In genomic region chr2:26353066-26353980, GRCm38 (mm10) we compare ENCODE assay signal across 8 mouse cellular contexts. TPM values are rescaled to one million over a fixed set of nuclear protein-coding genes. Genes with fewer than 3 reads are reported as not detected.
A peak's percentile ranks its signal among the peaks of the same experiment; 100 is the strongest.
DNase-seq lines count a peak whose midpoint lies in the region; ATAC-seq and TF ChIP-seq lines count a peak whose summit lies in the region.

No protein-coding gene starts in this region.

- H3K4me1 ChIP-seq in lung, embryonic 15.5 days, result peaks cover 38% of the 10 kb centered on the region
- peaks cover 32% of the 10 kb centered on the region for H3K4me1 ChIP-seq in embryonic facial prominence, embryonic 15.5 days
- peaks cover 10% of the 10 kb centered on the region; the same call in 1 of the 2 replicates for H3K4me1 ChIP-seq in intestine, postnatal 0 days (replicated peaks; ENCODE audit: control insufficient read depth, insufficient read depth, low read length)
- H3K4me1 ChIP-seq in neural tube, embryonic 15.5 days, result peaks cover 34% of the 10 kb centered on the region

- H3K4me3 ChIP-seq in lung, embryonic 15.5 days, result peak overlapping the region; percentile 75
- H3K4me3 ChIP-seq in embryonic facial prominence, embryonic 15.5 days (replicated peaks), result peak overlapping the region; percentile 88
- no peak overlapping the region for H3K4me3 ChIP-seq in intestine, postnatal 0 days (ENCODE audit: low read depth, low read length)
- H3K4me3 ChIP-seq in neural tube, embryonic 15.5 days (replicated peaks), result peak overlapping the region; percentile 81

- no peak overlapping the region for H3K27ac ChIP-seq in lung, embryonic 15.5 days
- no peak overlapping the region for H3K27ac ChIP-seq in embryonic facial prominence, embryonic 15.5 days (replicated peaks)
- H3K27ac ChIP-seq in intestine, postnatal 0 days (ENCODE audit: low read depth, low read length), result no peak overlapping the region
- H3K27ac ChIP-seq in neural tube, embryonic 15.5 days (replicated peaks), result no peak overlapping the region

- 81% methylated on average over 11 of the region's 11 CpGs for WGBS in lung, embryonic 15.5 days
- WGBS in embryonic facial prominence, embryonic 15.5 days, result 89% methylated on average over 11 of the region's 11 CpGs
- 86% methylated on average over 11 of the region's 11 CpGs for WGBS in intestine, postnatal 0 days
- WGBS in neural tube, embryonic 15.5 days, result 87% methylated on average over 11 of the region's 11 CpGs

- H3K27me3 ChIP-seq in lung, embryonic 15.5 days, result no peaks in the 10 kb centered on the region
- H3K27me3 ChIP-seq in embryonic facial prominence, embryonic 15.5 days, result no peaks in the 10 kb centered on the region
- H3K27me3 ChIP-seq in intestine, postnatal 0 days (replicated peaks; ENCODE audit: control insufficient read depth, insufficient read depth, low read length), result no peaks in the 10 kb centered on the region
- H3K27me3 ChIP-seq in neural tube, embryonic 15.5 days (replicated peaks), result no peaks in the 10 kb centered on the region

- DNase-seq in lung, adult 18-20 months, result no peak
- DNase-seq in T-cell, adult 2 months (ENCODE audit: low spot score), result no peak
- DNase-seq in right cerebral cortex, postnatal 36 days (ENCODE audit: low spot score in 2 of 2), result no peak

- ATAC-seq in lung, embryonic 15.5 days (ENCODE audit: borderline replicate concordance, extremely low read depth, low FRiP score, low TSS enrichment), result no peak
- no peak for ATAC-seq in embryonic facial prominence, embryonic 15.5 days (ENCODE audit: insufficient number of reproducible peaks, low FRiP score, low TSS enrichment, low read depth)
- ATAC-seq in intestine, postnatal 0 days, result no peak
- ATAC-seq in neural tube, embryonic 15.5 days (ENCODE audit: low FRiP score), result no peak
- ATAC-seq in monocyte, adult 5-6 weeks (replicated peaks; ENCODE audit: insufficient number of reproducible peaks, low FRiP score, low TSS enrichment, poor library complexity, severe bottlenecking), result no peak

- H3K36me3 ChIP-seq in lung, embryonic 15.5 days, result peaks cover 15% of the 10 kb centered on the region; the same call in 1 of the 2 replicates
- H3K36me3 ChIP-seq in embryonic facial prominence, embryonic 15.5 days, result peaks cover 20% of the 10 kb centered on the region
- peaks cover 10% of the 10 kb centered on the region; the same call in 1 of the 2 replicates for H3K36me3 ChIP-seq in intestine, postnatal 0 days (ENCODE audit: control insufficient read depth, insufficient read depth)
- H3K36me3 ChIP-seq in neural tube, embryonic 15.5 days, result peaks cover 21% of the 10 kb centered on the region

- H3K9ac ChIP-seq in lung, embryonic 15.5 days, result peak overlapping the region; percentile 78; the same call in 1 of the 2 replicates
- H3K9ac ChIP-seq in embryonic facial prominence, embryonic 15.5 days, result no peak overlapping the region
- no peak overlapping the region for H3K9ac ChIP-seq in intestine, postnatal 0 days (ENCODE audit: low read depth, low read length)
- peak overlapping the region; percentile 90 for H3K9ac ChIP-seq in neural tube, embryonic 15.5 days (replicated peaks)

- peak overlapping the region; percentile 97 for H3K4me2 ChIP-seq in lung, embryonic 15.5 days
- peak overlapping the region; percentile 97 for H3K4me2 ChIP-seq in embryonic facial prominence, embryonic 15.5 days (replicated peaks)
- peak overlapping the region; percentile 98 for H3K4me2 ChIP-seq in intestine, postnatal 0 days (replicated peaks; ENCODE audit: low read depth)
- peak overlapping the region; percentile 84 for H3K4me2 ChIP-seq in neural tube, embryonic 15.5 days

- no peak for TF ChIP-seq CTCF in intestine, postnatal 0 days (IDR thresholded peaks at IDR 0.05; ENCODE audit: low read depth)

- no peaks in the 10 kb centered on the region for H3K9me3 ChIP-seq in lung, embryonic 15.5 days
- no peaks in the 10 kb centered on the region for H3K9me3 ChIP-seq in embryonic facial prominence, embryonic 15.5 days (replicated peaks)
- no peaks in the 10 kb centered on the region for H3K9me3 ChIP-seq in intestine, postnatal 0 days (ENCODE audit: control insufficient read depth)
- no peaks in the 10 kb centered on the region for H3K9me3 ChIP-seq in neural tube, embryonic 15.5 days (replicated peaks)

RNA-seq across cellular contexts. Expression of gene Dnlz, which starts 1.4 kb away (rescaled TPM):
- 25.5 and 27.3 TPM in 2 replicates for polyA plus RNA-seq in lung, embryonic 15.5 days (2015; fragmentation: Nextera tagmentation; extraction: Ambion mirVana)
- 30.2 and 31.9 TPM in 2 replicates for polyA plus RNA-seq in embryonic facial prominence, embryonic 15.5 days (2015; fragmentation: Nextera tagmentation; extraction: Ambion mirVana)
- polyA plus RNA-seq in intestine, postnatal 0 days (2015; fragmentation: Nextera tagmentation; extraction: Ambion mirVana), result 16.4 and 17.0 TPM in 2 replicates
- 29.8 and 33.4 TPM in 2 replicates for polyA plus RNA-seq in neural tube, embryonic 15.5 days (2015; fragmentation: Nextera tagmentation; extraction: Ambion mirVana)
- 3.4 to 8.6 TPM (median 3.7 TPM) in 3 replicates for total RNA-seq in monocyte, adult 5-6 weeks (2017)

RNA-seq across cellular contexts. Expression of gene Card9, which starts 7.4 kb away (rescaled TPM):
- 1.7 and 3.0 TPM in 2 replicates for polyA plus RNA-seq in lung, embryonic 15.5 days (2015; fragmentation: Nextera tagmentation; extraction: Ambion mirVana)
- 0.84 and 1.7 TPM in 2 replicates for polyA plus RNA-seq in embryonic facial prominence, embryonic 15.5 days (2015; fragmentation: Nextera tagmentation; extraction: Ambion mirVana)
- polyA plus RNA-seq in intestine, postnatal 0 days (2015; fragmentation: Nextera tagmentation; extraction: Ambion mirVana), result 0.26 and 0.33 TPM in 2 replicates
- 2.1 and 2.5 TPM in 2 replicates for polyA plus RNA-seq in neural tube, embryonic 15.5 days (2015; fragmentation: Nextera tagmentation; extraction: Ambion mirVana)
- 82.3 to 116 TPM (median 106 TPM) in 3 replicates for total RNA-seq in monocyte, adult 5-6 weeks (2017)

RNA-seq across cellular contexts. Expression of gene Snapc4, which starts 27.1 kb away (rescaled TPM):
- polyA plus RNA-seq in lung, embryonic 15.5 days (2015; fragmentation: Nextera tagmentation; extraction: Ambion mirVana), result 23.1 and 30.0 TPM in 2 replicates
- polyA plus RNA-seq in embryonic facial prominence, embryonic 15.5 days (2015; fragmentation: Nextera tagmentation; extraction: Ambion mirVana), result 25.3 and 30.2 TPM in 2 replicates
- 5.6 and 6.7 TPM in 2 replicates for polyA plus RNA-seq in intestine, postnatal 0 days (2015; fragmentation: Nextera tagmentation; extraction: Ambion mirVana)
- polyA plus RNA-seq in neural tube, embryonic 15.5 days (2015; fragmentation: Nextera tagmentation; extraction: Ambion mirVana), result 30.4 and 33.6 TPM in 2 replicates
- 29.6 to 63.7 TPM (median 31.7 TPM) in 3 replicates for total RNA-seq in monocyte, adult 5-6 weeks (2017)

RNA-seq across cellular contexts. Expression of gene Entr1, which starts 35.8 kb away (rescaled TPM):
- polyA plus RNA-seq in lung, embryonic 15.5 days (2015; fragmentation: Nextera tagmentation; extraction: Ambion mirVana), result 107 and 117 TPM in 2 replicates
- polyA plus RNA-seq in embryonic facial prominence, embryonic 15.5 days (2015; fragmentation: Nextera tagmentation; extraction: Ambion mirVana), result 120 and 141 TPM in 2 replicates
- 45.6 and 49.3 TPM in 2 replicates for polyA plus RNA-seq in intestine, postnatal 0 days (2015; fragmentation: Nextera tagmentation; extraction: Ambion mirVana)
- polyA plus RNA-seq in neural tube, embryonic 15.5 days (2015; fragmentation: Nextera tagmentation; extraction: Ambion mirVana), result 153 and 160 TPM in 2 replicates
- total RNA-seq in monocyte, adult 5-6 weeks (2017), result 83.7 to 122 TPM (median 118 TPM) in 3 replicates

RNA-seq across cellular contexts. Expression of gene Pmpca, which starts 35.8 kb away (rescaled TPM):
- polyA plus RNA-seq in lung, embryonic 15.5 days (2015; fragmentation: Nextera tagmentation; extraction: Ambion mirVana), result 95.2 and 99.7 TPM in 2 replicates
- 90.4 and 92.6 TPM in 2 replicates for polyA plus RNA-seq in embryonic facial prominence, embryonic 15.5 days (2015; fragmentation: Nextera tagmentation; extraction: Ambion mirVana)
- polyA plus RNA-seq in intestine, postnatal 0 days (2015; fragmentation: Nextera tagmentation; extraction: Ambion mirVana), result 46.4 and 47.6 TPM in 2 replicates
- polyA plus RNA-seq in neural tube, embryonic 15.5 days (2015; fragmentation: Nextera tagmentation; extraction: Ambion mirVana), result 94.7 and 95.3 TPM in 2 replicates
- total RNA-seq in monocyte, adult 5-6 weeks (2017), result 54.9 to 68.4 TPM (median 59.0 TPM) in 3 replicates

Comparison
In these comparisons a context has a peak if more than half of its experiments do, and no peak if none do; other contexts are left out.
1. H3K9ac ChIP-seq: peak in lung, embryonic 15.5 days (single experiment) and neural tube, embryonic 15.5 days (single experiment); none in embryonic facial prominence, embryonic 15.5 days (single experiment) and intestine, postnatal 0 days (single experiment).
2. Peak in every context shown above with its lines, with median percentiles within 50 percentile points of each other: H3K4me2 ChIP-seq.